Mouse (Mus musculus): Measurements from ENCODE around the gene Gm20937. TPM values are rescaled to one million over a fixed set of nuclear protein-coding genes. Genes with fewer than 3 reads are reported as not detected.
"Not testable (repeated sequence)": the region's sequence is repeated elsewhere in the genome, so short reads cannot be mapped to it uniquely, and the experiment has no call there.

The Gm20937 gene
- total RNA-seq (2012; rRNA removed), result not detected in 2 replicates
- not detected for polyA plus RNA-seq (2012; ENCODE audit: insufficient read depth in 1 of 2, insufficient read length in 2 of 2, low read depth in 1 of 2, low replicate concordance in 2 of 2, missing spikeins in 1 of 2)

DNA sequence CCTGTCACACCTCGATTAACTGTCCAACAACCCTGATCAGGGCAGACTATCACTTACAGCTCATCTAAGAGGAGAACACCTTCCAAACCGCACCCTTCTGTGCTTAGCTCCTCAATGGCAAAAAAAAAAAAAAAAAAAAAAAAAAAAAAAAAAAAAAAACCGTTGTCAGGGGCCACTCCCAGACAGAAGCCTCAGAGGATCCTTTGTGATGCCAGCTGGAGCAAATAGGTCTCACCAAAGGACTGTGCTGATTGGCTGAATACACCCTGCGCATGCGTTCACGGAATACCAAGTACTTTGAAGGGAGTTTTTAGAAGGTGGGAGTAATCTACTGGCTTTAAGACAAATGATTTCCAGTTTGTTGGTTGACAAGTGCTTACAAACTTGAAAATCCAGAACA, at the start of gene Gm20937:
TSS of gene Gm20937 (minus strand) at position 101 of the 400 bp plus-strand sequence.
- H3K4me3 ChIP-seq (ENCODE audit: control insufficient read depth in 1 of 2, insufficient read depth in 1 of 2, low read depth in 2 of 2, low read length in 2 of 2); H3K9me3 ChIP-seq (replicated peaks; ENCODE audit: insufficient read depth, low read length); H3K36me3 ChIP-seq (ENCODE audit: control insufficient read depth in 1 of 2, insufficient read depth in 2 of 2, low read length in 2 of 2); H3K27ac ChIP-seq (ENCODE audit: control insufficient read depth, low read depth, low read length); DNase-seq (ENCODE audit: low read depth, low spot score); H3K27me3 ChIP-seq (ENCODE audit: control insufficient read depth in 1 of 2, insufficient read depth in 2 of 2, low read length in 2 of 2); H3K4me1 ChIP-seq (ENCODE audit: control insufficient read depth in 1 of 2, insufficient read depth in 2 of 2, low read length in 2 of 2); H3K9ac ChIP-seq (ENCODE audit: control insufficient read depth, low read depth, low read length, poor library complexity, severe bottlenecking); H3K79me2 ChIP-seq (ENCODE audit: control insufficient read depth, insufficient read depth, low read length, poor library complexity): not testable (repeated sequence)

Other genes starting within 250 kb of the Gm20937 start
- gene Gm20816, start 243.1 kb upstream of the Gm20937 start, total RNA-seq (2012; rRNA removed), result not detected in 2 replicates
- gene Gm20816, start 243.1 kb upstream of the Gm20937 start, polyA plus RNA-seq (2012; ENCODE audit: insufficient read depth in 1 of 2, insufficient read length in 2 of 2, low read depth in 1 of 2, low replicate concordance in 2 of 2, missing spikeins in 1 of 2), result not detected